Mouse (Mus musculus) adrenal gland, postnatal 14 days (tissue): ENCODE data around the gene Parvb. TPM values are rescaled to one million over a fixed set of nuclear protein-coding genes. Genes with fewer than 3 reads are reported as not detected.

Source experiments
- DNase-seq: peaks from one replicate; pipeline ENCODE4 v3.0.0; 2021; ENCODE audit warnings: mixed read lengths
- total RNA-seq: library from RNA; stranded (reverse); gene quantifications from 2 replicates; pipeline ENCODE4 v1.2.3, GENCODE M21; 2021

Gene Parvb
- total RNA-seq, 1 experiment from 2014 or later, result 26.6 TPM

- peak; percentile 59 for DNase-seq
Observed at GRCm38 (mm10) chr15:84216461-84217084, 15.3 kb upstream of the Parvb start.

- DNase-seq, result no peak
Observed at GRCm38 (mm10) chr15:84217969-84218782, 13.7 kb upstream of the Parvb start.

GRCm38 (mm10) chr15:84218783-84219271 is 13.0 kb upstream of the Parvb start:
- peak; percentile 59 for DNase-seq

- DNase-seq, result no peak
Observed at GRCm38 (mm10) chr15:84221539-84221938, 10.3 kb upstream of the Parvb start.

GRCm38 (mm10) chr15:84223423-84223822 is 8.4 kb upstream of the Parvb start:
- peak; percentile 62 for DNase-seq

- no peak for DNase-seq
Observed at GRCm38 (mm10) chr15:84224779-84225178, 7.1 kb upstream of the Parvb start.

GRCm38 (mm10) chr15:84226918-84227317 is 4.9 kb upstream of the Parvb start:
- DNase-seq, result no peak

- DNase-seq, result peak; percentile 24
Observed at GRCm38 (mm10) chr15:84230661-84231060, 1.2 kb upstream of the Parvb start.

GRCm38 (mm10) chr15:84231113-84231712 is 630 bp upstream of the Parvb start:
- peak; percentile 40 for DNase-seq

- DNase-seq, result no peak
Observed at GRCm38 (mm10) chr15:84232609-84233008, 766 bp downstream of the Parvb start.

- no peak for DNase-seq
Observed at GRCm38 (mm10) chr15:84234794-84235581, 3.1 kb downstream of the Parvb start.

- peak; percentile 70 for DNase-seq
Observed at GRCm38 (mm10) chr15:84235646-84236045, 3.8 kb downstream of the Parvb start.

- DNase-seq, result no peak
Observed at GRCm38 (mm10) chr15:84238552-84238951, 6.7 kb downstream of the Parvb start.

GRCm38 (mm10) chr15:84238991-84239401 is 7.2 kb downstream of the Parvb start:
- no peak for DNase-seq

GRCm38 (mm10) chr15:84241520-84241919 is 9.7 kb downstream of the Parvb start:
- no peak for DNase-seq

GRCm38 (mm10) chr15:84245104-84245503 is 13.3 kb downstream of the Parvb start:
- no peak for DNase-seq

- no peak for DNase-seq
Observed at GRCm38 (mm10) chr15:84246195-84246594, 14.4 kb downstream of the Parvb start.

- no peak for DNase-seq
Observed at GRCm38 (mm10) chr15:84247309-84247708, 15.5 kb downstream of the Parvb start.

GRCm38 (mm10) chr15:84251227-84251626 is 19.4 kb downstream of the Parvb start:
- DNase-seq, result peak; percentile 86

GRCm38 (mm10) chr15:84252645-84253044 is 20.8 kb downstream of the Parvb start:
- DNase-seq, result no peak

- DNase-seq, result no peak
Observed at GRCm38 (mm10) chr15:84253757-84254156, 21.9 kb downstream of the Parvb start.

GRCm38 (mm10) chr15:84254387-84254786 is 22.5 kb downstream of the Parvb start:
- DNase-seq, result no peak
